Mouse (Mus musculus) yolk sac, embryonic 10.5 days (tissue): ENCODE data around the gene Abcb5.
"Not testable (repeated sequence)": the region's sequence is repeated elsewhere in the genome, so short reads cannot be mapped to it uniquely, and the experiment has no call there.

Experiments
- DNase-seq: peaks from one replicate; pipeline ENCODE4 v3.0.0-alpha.2; 2017; ENCODE audit warnings: low spot score

Abcb5 gene

DNA sequence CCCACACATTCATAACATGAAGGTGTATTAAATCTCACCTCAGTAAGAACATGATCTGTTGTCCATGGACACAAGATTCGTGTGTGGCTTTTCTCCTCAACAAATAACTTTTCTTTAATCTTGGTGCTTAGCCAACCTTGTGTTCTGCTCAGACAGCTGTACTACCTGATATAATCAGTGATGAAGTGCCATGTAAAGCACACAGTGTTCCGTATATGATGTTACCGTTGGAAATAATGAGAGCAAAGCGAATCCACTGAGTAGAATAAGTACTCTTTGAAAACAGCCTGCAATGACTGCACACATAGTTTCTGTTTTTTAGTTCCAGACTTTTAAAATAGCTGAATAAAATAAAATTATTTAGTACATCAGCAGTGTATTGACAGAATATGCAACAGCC is at the start of gene Abcb5:
Abcb5 (minus strand) TSS at position 101 of the 400 bp plus-strand sequence.
- no peak for DNase-seq

DNA sequence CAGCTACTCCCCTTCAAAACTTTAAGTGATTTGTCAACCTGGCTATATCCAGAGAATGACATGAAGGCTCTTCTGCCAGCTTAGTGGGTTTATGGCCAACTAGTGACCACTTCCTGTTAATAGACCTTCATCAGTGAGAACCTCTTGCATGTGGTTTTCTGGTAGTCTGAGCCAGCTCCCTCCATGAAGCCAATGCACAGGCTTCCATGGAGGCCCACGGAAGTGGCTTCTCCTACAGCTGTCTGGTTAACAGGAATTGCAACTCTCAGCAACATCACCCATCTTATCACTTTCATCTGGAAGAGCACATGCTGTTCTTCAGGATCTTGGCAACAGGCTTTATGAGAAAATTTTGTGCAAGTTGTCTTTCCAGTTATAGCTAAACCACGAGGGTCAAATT is 33.0 kb upstream of the Abcb5 start:
- no peak for DNase-seq

DNA sequence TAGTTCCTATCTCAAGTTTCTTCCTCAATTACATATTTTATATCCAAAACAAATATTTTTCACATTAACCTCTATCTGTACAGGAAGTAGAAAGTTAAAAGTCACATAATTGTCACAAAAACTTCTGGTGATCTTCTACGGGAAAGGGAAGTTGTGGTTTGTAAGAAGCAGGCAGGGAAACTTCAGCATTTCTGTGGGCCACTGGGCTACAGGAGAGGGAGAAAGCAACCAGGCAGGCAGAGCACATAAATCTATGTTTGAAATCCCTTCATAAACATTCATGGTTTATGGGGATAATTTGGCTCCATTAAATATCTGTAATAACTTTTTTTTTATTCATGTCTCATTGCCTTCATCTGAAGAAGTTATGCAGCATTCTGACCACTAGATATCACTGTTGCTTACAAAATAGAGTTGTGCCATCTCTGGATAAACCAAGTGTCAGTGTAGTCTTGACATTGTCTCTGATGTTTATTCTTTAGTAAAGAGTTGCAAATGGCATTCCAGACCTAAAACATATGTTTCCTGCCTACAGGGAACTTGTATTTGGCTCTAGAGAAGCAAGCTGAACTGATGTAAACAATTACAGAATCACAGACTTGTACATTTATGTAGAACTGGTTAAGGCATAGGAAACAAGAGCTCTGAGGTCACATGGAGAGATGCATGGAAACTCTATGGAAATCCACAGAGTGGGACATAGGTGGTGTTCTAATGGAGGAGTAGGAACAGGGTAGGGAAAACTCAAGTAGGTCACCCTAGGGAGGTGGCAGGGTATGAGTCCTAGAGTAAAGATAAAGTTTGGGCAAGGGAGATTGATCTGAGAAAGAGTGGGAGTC is 28.3 kb upstream of the Abcb5 start:
- no peak for DNase-seq

DNA sequence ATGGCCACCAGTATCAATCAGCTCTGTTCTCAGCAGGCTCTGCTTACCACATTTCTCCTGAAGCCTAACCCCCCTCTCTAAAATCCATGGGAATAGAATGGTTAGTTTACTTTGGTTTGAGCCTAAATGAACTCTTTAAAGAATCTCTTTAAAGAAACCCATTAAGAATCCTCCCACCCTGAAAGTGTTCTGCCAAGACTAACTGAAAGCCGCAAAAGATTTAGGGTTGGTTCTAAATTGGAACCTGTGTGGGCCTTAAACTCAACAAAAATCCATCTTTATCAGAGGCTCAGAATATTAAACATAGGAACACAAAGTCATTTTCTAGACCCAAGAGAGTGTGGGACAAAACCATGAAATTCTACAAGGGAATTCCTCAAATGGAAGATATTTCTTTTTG is 18.6 kb upstream of the Abcb5 start:
- no peak for DNase-seq

DNA sequence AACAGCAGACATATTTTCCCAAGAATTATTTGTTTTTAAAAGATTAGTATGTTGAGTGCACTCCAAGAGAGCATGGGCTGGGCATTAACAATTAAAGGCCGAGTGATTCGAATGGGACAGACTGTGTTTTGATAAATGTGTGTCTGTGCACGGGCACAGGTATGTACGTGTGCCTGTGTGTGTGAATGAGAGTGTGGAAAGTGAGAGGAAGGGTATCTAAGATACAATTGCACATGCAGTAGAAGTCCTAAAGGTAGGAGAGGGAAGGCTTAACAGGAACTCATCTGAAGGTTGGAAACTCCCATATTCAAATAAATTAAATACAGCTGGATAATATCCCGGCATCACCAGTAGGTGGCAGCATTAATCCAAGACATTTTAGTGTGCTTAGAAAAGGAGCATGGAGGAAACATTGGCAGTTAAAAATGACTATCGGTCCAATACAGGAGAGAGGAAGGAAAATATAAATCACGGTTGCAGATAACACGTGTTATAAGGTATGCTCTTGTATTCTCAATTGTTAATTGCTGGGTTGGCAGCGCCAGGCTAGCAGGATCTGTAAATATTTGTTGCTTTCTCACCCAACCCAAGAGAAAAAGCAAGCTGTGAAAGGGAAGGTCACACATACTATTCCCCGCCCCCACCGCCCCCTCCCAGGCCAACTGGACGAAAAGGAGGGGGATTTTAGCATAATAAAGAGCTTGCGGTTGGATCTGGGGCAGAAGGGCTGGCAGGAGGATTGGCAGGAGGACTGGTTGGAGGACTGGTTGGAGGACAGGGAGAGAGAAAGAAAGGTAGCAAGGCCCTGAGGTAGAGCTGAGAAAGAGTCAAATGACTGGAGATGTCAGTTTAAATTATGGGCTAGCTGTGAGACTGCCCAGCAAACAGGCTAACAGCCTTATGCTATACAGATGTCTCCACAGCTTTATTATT is 35.6 kb downstream of the Abcb5 start:
- peak; percentile 56 for DNase-seq

DNA sequence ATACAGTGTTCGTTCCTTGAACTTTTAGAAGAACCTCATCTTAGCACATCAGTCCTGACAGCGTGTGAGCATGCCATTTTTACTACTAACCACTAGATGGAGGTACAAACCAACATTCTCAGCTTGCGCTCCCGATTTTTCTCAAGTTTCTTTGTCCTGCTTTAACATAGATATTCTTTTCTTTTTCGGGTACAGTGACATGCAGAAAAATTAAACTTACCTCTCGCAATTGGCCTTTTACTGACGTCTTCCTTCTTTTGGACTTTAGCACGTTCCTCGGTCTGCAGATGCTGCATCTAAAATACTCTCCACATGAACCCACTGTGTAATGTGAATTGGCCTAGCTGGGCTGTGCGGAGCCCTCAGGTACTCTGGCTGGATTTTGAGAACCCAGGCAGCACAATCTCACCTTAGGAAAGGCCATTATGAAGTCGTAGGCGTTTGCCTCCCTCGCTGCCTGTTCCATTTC is 39.4 kb downstream of the Abcb5 start:
- DNase-seq, result no peak

DNA sequence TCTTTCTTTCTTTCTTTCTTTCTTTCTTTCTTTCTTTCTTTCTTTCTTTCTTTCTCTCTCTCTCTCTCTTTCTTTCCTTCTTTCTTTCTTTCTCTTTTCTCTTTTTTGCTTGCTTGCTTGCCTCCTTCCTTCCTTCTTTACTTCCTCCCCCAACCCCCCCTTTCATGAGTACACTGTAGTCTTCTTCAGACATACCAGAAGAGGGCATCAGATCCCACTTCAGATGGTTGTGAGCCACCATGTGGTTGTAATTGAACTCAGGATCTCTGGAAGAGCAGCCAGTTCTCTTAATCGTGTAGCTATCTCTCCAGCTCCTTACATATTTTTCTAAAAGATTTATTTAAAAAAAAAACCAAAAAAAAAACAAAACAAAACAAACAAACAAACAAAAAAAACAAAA is 42.3 kb downstream of the Abcb5 start:
- DNase-seq, result not testable (repeated sequence)

DNA sequence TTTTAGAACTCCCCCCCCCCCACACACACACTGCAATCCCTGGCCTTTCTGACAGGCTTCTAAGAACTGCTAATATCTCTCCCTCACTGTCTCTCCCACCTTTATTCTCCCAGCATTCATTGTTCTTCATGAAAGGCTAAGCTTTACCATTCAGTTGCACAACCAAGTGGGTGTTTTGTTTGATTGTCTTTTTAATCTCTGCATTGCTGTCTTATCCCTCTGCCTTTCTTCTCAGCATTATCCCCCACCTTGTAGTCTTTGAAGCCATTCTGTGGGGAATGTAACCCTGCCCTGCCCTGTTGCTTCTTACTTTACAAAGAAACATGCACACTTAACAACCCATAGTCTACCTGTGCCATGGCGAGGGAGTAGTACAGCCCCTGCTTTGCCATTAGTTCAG is 48.5 kb downstream of the Abcb5 start:
- DNase-seq, result no peak

DNA sequence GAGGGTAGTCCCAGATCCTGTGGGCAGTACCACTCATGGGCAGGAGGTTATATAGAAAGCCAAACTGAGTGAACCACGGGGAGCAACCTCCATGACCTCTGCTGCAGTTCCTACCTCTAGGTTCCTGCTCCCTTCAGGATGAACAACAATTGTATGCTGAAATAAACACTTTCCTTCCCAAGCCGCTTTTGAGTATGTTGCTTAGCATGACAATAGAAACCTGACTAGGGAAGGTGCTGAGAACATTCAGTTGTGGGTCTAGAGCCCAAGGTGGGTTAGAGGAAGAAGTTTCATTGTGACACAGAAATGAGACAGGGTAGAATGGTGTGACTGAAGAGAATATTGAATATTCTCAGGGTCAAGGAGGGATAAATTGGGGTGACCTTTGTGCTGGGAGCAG is 55.9 kb downstream of the Abcb5 start:
- DNase-seq, result no peak

DNA sequence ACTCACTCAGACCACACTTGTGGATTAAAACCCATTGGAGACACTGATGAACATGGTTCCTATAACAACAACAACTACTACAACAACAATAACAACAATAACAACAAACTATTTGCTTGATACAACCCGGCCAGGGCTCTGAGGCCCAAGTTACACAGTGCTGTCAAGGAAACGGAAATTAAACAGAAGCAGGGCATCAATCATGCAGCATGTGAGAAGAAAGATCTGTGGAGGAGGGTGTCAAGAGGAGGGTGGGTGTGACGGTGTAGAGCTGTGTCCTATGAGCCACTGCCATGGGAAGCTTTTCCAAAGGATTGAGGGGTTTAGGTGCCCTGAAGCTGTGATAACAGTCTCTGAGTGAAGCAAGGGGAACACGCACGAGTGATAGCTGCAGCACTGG is 64.0 kb downstream of the Abcb5 start:
- no peak for DNase-seq

DNA sequence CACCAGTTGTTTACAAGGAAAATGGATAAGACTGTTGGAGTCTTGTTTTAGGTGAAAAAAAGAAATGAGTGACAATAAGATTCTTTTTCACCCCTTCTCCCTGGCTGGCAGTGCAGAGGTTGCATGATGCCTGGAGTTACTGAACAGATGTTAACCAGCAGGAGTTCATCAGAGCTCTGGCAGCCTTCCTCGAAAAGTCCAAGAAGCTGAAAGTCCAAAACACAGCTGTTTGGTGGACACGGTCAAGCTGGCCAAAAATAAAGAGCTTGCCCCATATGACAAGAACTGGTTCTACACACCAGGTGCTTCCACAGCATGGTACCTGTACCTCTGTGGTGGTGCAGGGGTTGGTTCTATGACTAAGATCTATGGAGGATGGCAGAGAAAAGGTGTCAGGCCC is 78.3 kb downstream of the Abcb5 start:
- no peak for DNase-seq

DNA sequence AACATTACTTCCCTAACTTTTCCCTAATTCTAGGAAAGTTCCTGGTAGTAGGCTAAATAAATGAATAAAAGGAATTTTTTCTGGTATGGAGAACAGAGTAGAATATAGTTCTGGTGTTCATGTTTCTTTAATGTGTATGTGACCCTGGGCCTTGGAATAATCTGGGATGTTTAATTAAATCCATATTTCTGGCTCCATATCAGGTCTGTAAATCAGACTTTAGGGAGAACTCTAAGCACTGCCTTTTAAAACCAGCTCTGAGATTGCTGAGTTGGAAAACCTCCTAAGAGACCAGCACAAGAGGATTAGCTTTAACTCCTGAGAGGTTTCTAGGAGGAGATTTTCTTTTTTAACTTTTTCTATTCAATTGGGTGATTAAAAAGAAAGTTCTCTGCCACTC is 83.4 kb downstream of the Abcb5 start:
- DNase-seq, result no peak

DNA sequence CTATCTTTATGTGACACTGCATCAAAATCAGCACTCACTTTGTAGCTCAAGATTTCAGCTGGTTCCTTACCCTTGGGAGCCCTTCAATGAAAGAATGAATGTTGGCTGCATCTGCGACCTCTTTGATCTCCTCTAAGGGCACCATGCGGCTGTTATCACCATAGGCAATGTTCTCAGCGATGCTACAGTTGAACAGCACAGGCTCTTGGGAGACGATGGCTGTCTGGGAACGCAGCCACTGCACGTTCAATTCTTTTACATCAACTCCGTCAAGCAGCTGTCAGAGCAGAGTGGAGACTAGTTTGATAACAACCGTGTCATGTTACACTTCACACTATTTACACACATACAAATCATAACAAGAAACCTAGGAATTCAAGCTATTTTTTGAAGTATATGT is 93.5 kb downstream of the Abcb5 start:
- no peak for DNase-seq

DNA sequence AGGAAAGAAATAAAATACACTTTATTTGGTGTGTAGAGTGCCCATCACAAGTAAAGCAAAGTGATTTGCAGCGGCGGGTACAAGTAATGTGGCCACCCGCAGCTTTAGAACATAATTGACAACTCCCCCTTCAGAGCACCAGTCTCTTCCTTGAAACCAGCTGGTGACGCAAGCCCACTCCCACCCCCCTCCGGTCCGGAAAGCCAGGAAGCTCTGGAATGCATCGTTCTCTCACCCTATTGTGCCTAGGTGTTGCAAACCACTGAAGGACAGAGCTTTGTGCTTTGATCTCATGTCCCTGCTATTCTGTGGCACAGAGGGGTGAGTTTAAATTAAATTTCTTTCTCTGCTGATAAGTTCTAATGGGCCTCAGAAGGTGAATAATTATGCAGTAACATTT is 110.1 kb downstream of the Abcb5 start:
- DNase-seq, result no peak

DNA sequence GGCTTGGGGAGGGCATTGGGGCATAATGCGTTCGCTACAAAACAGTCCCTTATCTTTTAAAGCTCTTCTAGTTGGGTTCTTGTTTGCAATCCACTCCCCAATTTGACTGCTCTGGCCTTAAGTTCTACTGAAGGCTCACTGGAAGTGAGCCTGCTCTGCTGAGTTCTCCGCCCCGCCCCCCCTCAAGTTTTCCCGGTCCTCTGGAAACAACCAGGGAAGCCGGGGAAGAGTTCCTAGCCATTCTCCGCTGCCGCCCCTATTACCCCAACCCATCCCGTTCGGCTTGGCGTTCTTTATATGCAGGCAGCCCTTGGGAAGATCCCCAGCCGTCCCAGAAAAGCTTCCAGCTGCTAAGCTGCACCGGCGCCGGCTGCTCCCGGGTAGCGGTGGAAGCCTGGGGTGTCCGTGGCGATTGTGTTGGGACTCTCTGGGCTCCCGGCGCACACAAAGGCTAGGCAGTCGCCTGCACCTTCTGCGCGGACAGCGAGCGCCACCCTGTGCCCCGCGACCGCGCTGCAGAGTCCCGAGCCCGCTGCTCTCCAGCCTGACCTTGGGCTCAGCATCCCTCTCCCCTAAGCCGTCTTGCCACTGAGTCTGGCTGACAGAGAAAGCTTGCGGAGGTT is 111.3 kb downstream of the Abcb5 start:
- peak; percentile 83 for DNase-seq

DNA sequence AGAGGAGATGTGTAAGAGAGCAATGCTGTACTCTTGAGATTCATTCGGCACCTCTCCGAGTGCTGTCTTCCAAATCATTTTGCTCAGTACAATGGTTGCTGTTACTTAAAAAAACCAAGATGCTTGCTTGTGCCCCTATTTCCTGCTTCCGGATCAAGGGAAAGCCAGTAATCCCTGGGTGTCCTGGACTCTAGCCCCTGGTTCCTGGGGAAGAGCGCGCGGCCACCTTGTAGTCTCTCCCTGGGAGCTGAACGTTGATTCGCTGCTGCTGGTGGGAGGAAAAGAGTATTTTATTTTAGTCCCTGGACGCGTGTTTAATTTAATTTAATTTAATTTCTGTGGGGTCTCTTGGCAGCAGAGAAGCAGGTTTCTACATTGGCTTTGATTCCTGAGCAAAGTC is 111.8 kb downstream of the Abcb5 start:
- no peak for DNase-seq

DNA sequence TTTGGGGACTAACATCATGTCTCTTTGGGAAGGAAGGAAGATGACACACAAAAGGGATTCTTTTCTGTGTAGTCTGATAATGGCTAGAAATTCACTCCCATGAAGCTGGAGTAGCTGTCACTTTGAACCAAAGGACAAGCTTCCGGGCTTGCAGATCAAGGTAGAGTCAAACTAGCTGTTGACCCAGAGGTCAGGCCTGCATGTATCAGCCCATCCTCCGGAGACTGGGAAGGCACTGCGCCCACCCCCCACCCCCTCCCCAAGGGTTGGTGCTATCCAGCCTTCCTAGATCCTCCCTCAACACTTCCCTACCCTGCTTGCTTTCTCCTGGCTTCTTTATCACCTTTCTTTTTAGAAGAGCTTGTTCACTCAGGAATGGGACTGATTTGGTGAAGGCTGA is 112.9 kb downstream of the Abcb5 start:
- no peak for DNase-seq

DNA sequence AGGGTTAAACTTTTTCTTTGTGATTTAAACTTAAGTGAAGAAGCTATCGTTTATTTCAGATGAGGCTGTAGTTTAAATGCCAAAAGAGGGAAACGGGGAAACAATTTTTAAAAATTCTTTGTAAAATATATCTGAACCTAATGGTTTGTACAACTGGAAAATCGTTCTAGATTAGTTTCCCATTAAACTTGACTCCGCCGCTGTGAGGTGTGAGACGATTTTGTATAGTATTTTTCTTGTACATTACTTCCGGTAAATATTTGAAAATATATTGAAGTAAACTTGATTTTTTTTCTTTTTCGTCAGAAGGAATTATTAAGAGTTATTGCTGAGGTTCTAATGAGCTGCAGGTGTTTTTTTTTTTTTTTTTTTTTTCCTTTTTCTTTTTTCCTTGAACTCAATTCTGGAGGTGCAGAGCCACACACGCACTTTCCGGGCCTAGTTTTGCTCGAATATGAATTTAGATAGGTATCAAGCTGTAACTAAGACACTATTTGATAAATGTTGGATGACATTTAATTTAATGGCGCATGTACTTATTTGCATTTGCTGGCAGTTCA is 115.3 kb downstream of the Abcb5 start:
- no peak for DNase-seq

DNA sequence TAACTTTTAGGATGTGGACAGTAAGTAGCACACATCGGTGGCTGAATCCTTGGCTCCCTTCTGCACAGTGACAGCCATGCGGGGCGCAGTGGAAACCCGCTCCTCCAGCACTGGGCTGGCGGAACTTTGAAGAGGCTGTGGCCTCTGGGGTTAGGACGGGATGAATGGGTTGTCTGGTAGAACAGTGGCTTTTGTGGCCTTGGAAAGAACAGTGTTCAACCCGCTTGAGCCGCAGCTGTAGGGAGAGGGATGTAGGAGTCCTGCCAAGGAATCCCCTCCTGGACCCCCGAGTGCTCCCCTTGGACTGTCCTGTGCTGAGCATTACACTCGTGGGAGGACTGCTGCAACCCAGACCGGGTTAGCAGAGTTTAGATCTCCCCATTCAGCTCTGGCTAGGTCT is 116.2 kb downstream of the Abcb5 start:
- DNase-seq, result no peak

DNA sequence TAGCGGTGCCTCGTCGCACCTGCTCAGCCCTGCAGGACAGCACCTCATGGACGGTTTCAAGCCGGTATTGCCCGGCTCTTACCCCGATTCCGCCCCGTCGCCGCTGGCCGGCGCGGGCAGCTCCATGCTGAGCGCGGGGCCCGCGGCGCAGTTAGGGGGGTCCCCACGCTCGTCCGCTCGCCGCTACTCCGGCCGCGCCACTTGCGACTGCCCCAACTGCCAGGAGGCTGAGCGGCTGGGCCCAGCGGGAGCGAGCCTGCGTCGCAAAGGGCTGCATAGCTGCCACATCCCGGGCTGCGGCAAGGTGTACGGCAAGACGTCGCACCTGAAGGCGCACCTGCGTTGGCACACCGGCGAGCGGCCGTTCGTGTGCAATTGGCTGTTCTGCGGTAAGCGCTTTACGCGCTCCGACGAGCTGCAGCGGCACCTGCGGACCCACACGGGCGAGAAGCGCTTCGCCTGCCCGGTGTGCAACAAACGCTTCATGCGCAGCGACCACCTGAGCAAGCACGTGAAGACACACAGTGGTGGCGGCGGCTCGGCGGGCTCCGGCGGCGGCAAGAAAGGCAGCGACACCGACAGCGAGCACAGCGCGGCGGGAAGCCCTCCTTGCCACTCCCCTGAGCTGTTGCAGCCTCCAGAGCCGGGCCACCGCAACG is 116.9 kb downstream of the Abcb5 start:
- DNase-seq, result peak; percentile 28

DNA sequence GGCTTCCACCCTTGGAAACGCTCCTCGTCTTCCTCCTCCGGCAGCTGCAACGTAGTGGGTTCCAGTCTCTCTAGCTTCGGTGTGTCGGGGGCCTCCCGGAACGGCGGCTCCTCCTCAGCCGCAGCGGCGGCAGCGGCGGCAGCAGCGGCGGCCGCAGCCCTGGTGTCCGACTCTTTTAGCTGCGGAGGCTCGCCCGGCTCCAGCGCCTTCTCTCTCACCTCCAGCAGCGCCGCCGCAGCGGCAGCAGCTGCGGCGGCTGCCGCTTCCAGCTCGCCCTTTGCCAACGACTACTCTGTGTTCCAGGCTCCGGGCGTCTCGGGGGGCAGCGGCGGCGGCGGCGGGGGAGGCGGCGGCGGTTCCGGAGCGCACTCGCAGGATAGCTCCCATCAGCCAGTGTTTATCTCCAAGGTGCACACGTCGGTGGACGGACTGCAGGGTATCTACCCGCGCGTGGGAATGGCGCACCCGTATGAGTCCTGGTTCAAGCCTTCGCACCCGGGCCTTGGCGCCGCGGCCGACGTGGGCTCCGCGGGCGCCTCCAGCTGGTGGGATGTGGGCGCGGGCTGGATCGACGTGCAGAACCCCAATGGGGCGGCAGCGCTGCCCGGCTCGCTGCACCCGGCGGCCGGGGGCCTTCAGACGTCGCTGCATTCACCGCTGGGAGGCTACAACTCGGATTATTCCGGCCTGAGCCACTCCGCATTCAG is 117.6 kb downstream of the Abcb5 start:
- DNase-seq, result peak; percentile 40
